Mouse (Mus musculus) forebrain, embryonic 16.5 days (tissue): ENCODE measurements at regions not wholly inside any gene's neighbourhood (a gene's known extent, or its start where the extent isn't known, plus 50 kb on each side); places are given as distances from the start of the nearest gene placed in this dataset.

Source experiments
- ATAC-seq: fragments of 200-750 bp; cut with Nextera tagmentation; 2 replicates; pipeline ENCODE4 v1.8.0; 2017; ENCODE audit warnings: mild to moderate bottlenecking, moderate library complexity
- H3K27ac ChIP-seq: fragments of 300-500 bp; sonication (generic); 2 replicates; pipeline ENCODE4 v1.5.1; 2014; ENCODE audit warnings: low read length, control low read depth
- H3K27me3 ChIP-seq: fragments of 300-500 bp; sonication (generic); replicated peaks from 2 replicates; pipeline ENCODE4 v1.6.1; 2014; ENCODE audit warnings: low read length; ENCODE audit not compliant: control insufficient read depth, insufficient read depth
- H3K36me3 ChIP-seq: fragments of 300-500 bp; sonication (generic); 2 replicates; pipeline ENCODE4 v1.6.1; 2014; ENCODE audit not compliant: control insufficient read depth, insufficient read depth
- H3K4me1 ChIP-seq: fragments of 300-500 bp; sonication (generic); replicated peaks from 2 replicates; pipeline ENCODE4 v1.6.1; 2014; ENCODE audit warnings: low read length; ENCODE audit not compliant: control insufficient read depth, insufficient read depth
- H3K4me2 ChIP-seq: fragments of 300-500 bp; sonication (generic); 2 replicates; pipeline ENCODE4 v1.6.1; 2014; ENCODE audit warnings: mild to moderate bottlenecking, low read length, control low read depth
- H3K4me3 ChIP-seq: fragments of 300-500 bp; sonication (generic); replicated peaks from 2 replicates; pipeline ENCODE4 v1.5.1; 2014; ENCODE audit warnings: mild to moderate bottlenecking, low read length, control low read depth
- H3K9ac ChIP-seq: fragments of 300-500 bp; sonication (generic); replicated peaks from 2 replicates; pipeline ENCODE4 v1.6.1; 2014; ENCODE audit warnings: low read depth, low read length, control low read depth
- H3K9me3 ChIP-seq: fragments of 300-500 bp; sonication (generic); 2 replicates; pipeline ENCODE4 v1.6.1; 2016; ENCODE audit warnings: low read length; ENCODE audit not compliant: control insufficient read depth
- WGBS: fragments of 180-500 bp; shearing (Covaris S2); extraction: QIAGEN DNeasy Blood & Tissue Kit; methylation state at CpG from one replicate; pipeline ENCODE4 v1.1.7; 2014; 5-methylcytosine and 5-hydroxymethylcytosine counted together

GRCm38 (mm10) chr11:37772481-37773089 lies 536.8 kb upstream of the Tenm2 start:
- no peak overlapping the region for H3K27ac ChIP-seq
- no peak overlapping the region for H3K4me3 ChIP-seq
- H3K36me3 ChIP-seq, result no peaks in the 10 kb centered on the region
- no peaks in the 10 kb centered on the region for H3K27me3 ChIP-seq
- no peaks in the 10 kb centered on the region for H3K9me3 ChIP-seq
- ATAC-seq, result no peak
- H3K4me1 ChIP-seq, result no peaks in the 10 kb centered on the region; the same call in none of the 2 replicates
- H3K4me2 ChIP-seq, result no peak overlapping the region
- no peak overlapping the region for H3K9ac ChIP-seq
- 10% methylated on average over 2 of the region's 2 CpGs for WGBS

GRCm38 (mm10) chr11:37770881-37771280 lies 535.1 kb upstream of the Tenm2 start:
- ATAC-seq, result no peak
- H3K4me3 ChIP-seq, result no peak overlapping the region
- H3K27ac ChIP-seq, result no peak overlapping the region
- no peaks in the 10 kb centered on the region for H3K9me3 ChIP-seq
- H3K4me2 ChIP-seq, result no peak overlapping the region
- 34% methylated on average over 3 of the region's 3 CpGs for WGBS
- H3K36me3 ChIP-seq, result no peaks in the 10 kb centered on the region
- no peaks in the 10 kb centered on the region; the same call in none of the 2 replicates for H3K4me1 ChIP-seq
- no peak overlapping the region for H3K9ac ChIP-seq
- no peaks in the 10 kb centered on the region for H3K27me3 ChIP-seq

- Histone ChIP-seq H3K4me1 (no peaks in the 10 kb centered on the region; the same call in none of the 2 replicates), H3K9ac (no peak overlapping the region), H3K4me2 (no peak overlapping the region), H3K27ac (no peak overlapping the region), H3K9me3 (no peaks in the 10 kb centered on the region), H3K27me3 (no peaks in the 10 kb centered on the region), H3K36me3 (no peaks in the 10 kb centered on the region), H3K4me3 (no peak overlapping the region)
- no peak for ATAC-seq
- WGBS, result 56% methylated on average over 3 of the region's 3 CpGs
Measured at GRCm38 (mm10) chr11:37768121-37768520, 532.4 kb upstream of the Tenm2 start.

- no peak for ATAC-seq
- H3K4me1 ChIP-seq, result no peaks in the 10 kb centered on the region
- no peak overlapping the region for H3K4me2 ChIP-seq
- no peaks in the 10 kb centered on the region for H3K9me3 ChIP-seq
- no peaks in the 10 kb centered on the region for H3K36me3 ChIP-seq
- no peak overlapping the region for H3K4me3 ChIP-seq
- H3K9ac ChIP-seq, result no peak overlapping the region
- H3K27me3 ChIP-seq, result no peaks in the 10 kb centered on the region
- H3K27ac ChIP-seq, result no peak overlapping the region
Measured at GRCm38 (mm10) chr11:37735992-37736391, 500.2 kb upstream of the Tenm2 start.

GRCm38 (mm10) chr11:37735501-37735900 lies 499.7 kb upstream of the Tenm2 start:
- Histone ChIP-seq H3K27ac (no peak overlapping the region), H3K4me2 (no peak overlapping the region), H3K36me3 (no peaks in the 10 kb centered on the region), H3K4me3 (no peak overlapping the region), H3K27me3 (no peaks in the 10 kb centered on the region), H3K9ac (no peak overlapping the region), H3K4me1 (no peaks in the 10 kb centered on the region), H3K9me3 (no peaks in the 10 kb centered on the region)
- no peak for ATAC-seq
- 65% methylated on average over 2 of the region's 2 CpGs for WGBS

- no peaks in the 10 kb centered on the region for H3K4me1 ChIP-seq
- 69% methylated on average over 2 of the region's 2 CpGs for WGBS
- no peak overlapping the region for H3K4me2 ChIP-seq
- H3K9ac ChIP-seq, result no peak overlapping the region
- no peak for ATAC-seq
- no peak overlapping the region for H3K4me3 ChIP-seq
- H3K9me3 ChIP-seq, result no peaks in the 10 kb centered on the region
- no peak overlapping the region for H3K27ac ChIP-seq
- H3K27me3 ChIP-seq, result no peaks in the 10 kb centered on the region
- H3K36me3 ChIP-seq, result no peaks in the 10 kb centered on the region
Measured at GRCm38 (mm10) chr11:37696981-37697380, 461.2 kb upstream of the Tenm2 start.

- ATAC-seq, result peak; percentile 49; the same call in 1 of the 2 replicates
- Histone ChIP-seq H3K4me1 (0 out of 2 replicates have a peak, but pooled peaks cover 2% of the 10 kb centered on the region), H3K4me2 (no peak overlapping the region), H3K4me3 (no peak overlapping the region), H3K36me3 (no peaks in the 10 kb centered on the region), H3K9me3 (no peaks in the 10 kb centered on the region), H3K27me3 (no peaks in the 10 kb centered on the region), H3K27ac (no peak overlapping the region), H3K9ac (no peak overlapping the region)
- WGBS, result 7% methylated on average over 1 of the region's 1 CpGs
Measured at GRCm38 (mm10) chr11:37678484-37679193, 442.9 kb upstream of the Tenm2 start.

- Histone ChIP-seq H3K4me2 (no peak overlapping the region), H3K36me3 (no peaks in the 10 kb centered on the region), H3K9ac (no peak overlapping the region), H3K4me3 (no peak overlapping the region), H3K4me1 (no peaks in the 10 kb centered on the region), H3K27me3 (no peaks in the 10 kb centered on the region), H3K9me3 (no peaks in the 10 kb centered on the region), H3K27ac (no peak overlapping the region)
- peak; percentile 47 for ATAC-seq
- WGBS, result 10% methylated on average over 3 of the region's 3 CpGs
Measured at GRCm38 (mm10) chr11:37671320-37671719, 435.6 kb upstream of the Tenm2 start.

- Histone ChIP-seq H3K9me3 (no peaks in the 10 kb centered on the region), H3K27ac (no peak overlapping the region), H3K4me1 (no peaks in the 10 kb centered on the region), H3K36me3 (no peaks in the 10 kb centered on the region), H3K27me3 (no peaks in the 10 kb centered on the region), H3K9ac (no peak overlapping the region), H3K4me2 (no peak overlapping the region), H3K4me3 (no peak overlapping the region)
- WGBS, result 59% methylated on average over 1 of the region's 1 CpGs
- no peak for ATAC-seq
Measured at GRCm38 (mm10) chr11:37666925-37667324, 431.2 kb upstream of the Tenm2 start.
